Mouse (Mus musculus) thymus, adult 2 months (tissue): Measurements from ENCODE around the gene Zfp62. TPM values are rescaled to one million over a fixed set of nuclear protein-coding genes. Genes with fewer than 3 reads are reported as not detected.

ENCODE experiments used
- DNase-seq: peaks from one replicate; pipeline ENCODE4 v3.0.0; 2021
- H3K27ac ChIP-seq: fragments of 200-500 bp; 2 replicates; pipeline ENCODE4 v1.5.1; 2012; ENCODE audit warnings: low read length, control low read depth; ENCODE audit not compliant: control insufficient read depth, insufficient read depth
- H3K27me3 ChIP-seq: fragments of 200-500 bp; 2 replicates; pipeline ENCODE4 v1.6.1; 2012; ENCODE audit warnings: mild to moderate bottlenecking, low read length, moderate library complexity, mixed read lengths; ENCODE audit not compliant: control insufficient read depth, insufficient read depth
- H3K36me3 ChIP-seq: fragments of 200-500 bp; 2 replicates; pipeline ENCODE4 v1.6.1; 2012; ENCODE audit warnings: mild to moderate bottlenecking, low read length, moderate library complexity; ENCODE audit not compliant: control insufficient read depth, insufficient read depth
- H3K4me1 ChIP-seq: fragments of 200-500 bp; replicated peaks from 2 replicates; pipeline ENCODE4 v1.6.1; 2012; ENCODE audit warnings: low read length; ENCODE audit not compliant: control insufficient read depth, insufficient read depth
- H3K4me3 ChIP-seq: fragments of 200-500 bp; 2 replicates; pipeline ENCODE4 v1.5.1; 2012; ENCODE audit warnings: mild to moderate bottlenecking, low read length, control low read depth, moderate library complexity; ENCODE audit not compliant: control insufficient read depth, insufficient read depth
- CTCF ChIP-seq: fragments of 200-500 bp; IDR thresholded peaks from 2 replicates; pipeline ENCODE4 v1.5.1; 2012; ENCODE audit warnings: mild to moderate bottlenecking, control low read depth, low read length, moderate library complexity, borderline replicate concordance; ENCODE audit not compliant: control insufficient read depth, poor library complexity, insufficient read depth; ENCODE audit errors: extremely low read depth
- POLR2A ChIP-seq: fragments of 200-500 bp; IDR thresholded peaks from 2 replicates; pipeline ENCODE4 v1.6.1; 2012; ENCODE audit warnings: mild to moderate bottlenecking, low read length, control low read depth, moderate library complexity; ENCODE audit not compliant: control insufficient read depth, poor library complexity, insufficient read depth; ENCODE audit errors: extremely low read depth
- WGBS: fragments of 180-500 bp; shearing (Covaris S2); methylation state at CpG from one replicate; pipeline ENCODE4 v1.1.7; 2018; 5-methylcytosine and 5-hydroxymethylcytosine counted together
- polyA plus RNA-seq: library from polyadenylated mRNA; depleted of rRNA; stranded (reverse); fragments of >200 nt; gene quantifications from 2 replicates; pipeline ENCODE4 v1.2.3, GENCODE M21; 2012; rRNA removed

Gene Zfp62
- polyA plus RNA-seq, 1 experiment: 6.0 TPM

GRCm38 (mm10) chr11:49264622-49265021 lies 61.5 kb downstream of the Zfp62 start:
- no peak for DNase-seq
- 76% methylated on average over 11 of the region's 11 CpGs for WGBS
- Histone ChIP-seq H3K27me3 (no peaks in the 10 kb centered on the region), H3K27ac (no peak overlapping the region), H3K4me3 (no peak overlapping the region), H3K4me1 (peaks cover 20% of the 10 kb centered on the region), H3K36me3 (peaks cover 33% of the 10 kb centered on the region)
- TF ChIP-seq CTCF (no peak), POLR2A (no peak)

GRCm38 (mm10) chr11:49265101-49265500 lies 62.0 kb downstream of the Zfp62 start:
- peaks cover 33% of the 10 kb centered on the region for H3K36me3 ChIP-seq
- no peak for DNase-seq
- no peaks in the 10 kb centered on the region for H3K27me3 ChIP-seq
- H3K27ac ChIP-seq: no peak overlapping the region
- H3K4me1 ChIP-seq: peaks cover 19% of the 10 kb centered on the region
- WGBS: 89% methylated on average over 8 of the region's 8 CpGs
- no peak for TF ChIP-seq POLR2A
- no peak for TF ChIP-seq CTCF
- H3K4me3 ChIP-seq: no peak overlapping the region

- Histone ChIP-seq H3K36me3 (peaks cover 17% of the 10 kb centered on the region), H3K27me3 (no peaks in the 10 kb centered on the region), H3K27ac (no peak overlapping the region), H3K4me3 (no peak overlapping the region), H3K4me1 (peaks cover 12% of the 10 kb centered on the region)
- no peak for DNase-seq
- WGBS: 91% methylated on average over 6 of the region's 6 CpGs
- no peak for TF ChIP-seq POLR2A
Observed at GRCm38 (mm10) chr11:49266671-49267070, 63.6 kb downstream of the Zfp62 start.

DNA sequence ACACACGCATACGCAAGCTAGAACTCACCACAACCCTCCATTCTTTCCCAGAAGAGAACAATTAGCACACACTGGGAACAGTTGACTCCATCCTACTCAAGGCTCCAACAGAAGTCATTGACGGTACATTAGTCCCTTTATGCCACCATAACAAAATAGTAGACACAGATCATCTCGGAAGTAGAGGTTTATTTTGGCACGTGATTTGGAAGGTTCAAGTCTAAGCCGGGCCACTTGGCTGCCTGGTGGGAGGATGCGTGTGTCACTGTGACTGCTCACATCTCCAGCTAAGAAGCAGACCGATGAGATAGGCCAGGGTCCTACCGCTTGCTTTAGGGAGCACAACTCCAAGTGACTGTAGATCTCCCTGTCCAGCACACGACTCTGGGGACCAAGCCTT lies 64.2 kb downstream of the Zfp62 start:
- no peak overlapping the region for H3K27ac ChIP-seq
- H3K27me3 ChIP-seq: no peaks in the 10 kb centered on the region
- DNase-seq: no peak
- TF ChIP-seq CTCF (no peak), POLR2A (no peak)
- H3K4me1 ChIP-seq: peaks cover 10% of the 10 kb centered on the region
- H3K4me3 ChIP-seq: no peak overlapping the region
- 94% methylated on average over 10 of the region's 10 CpGs for WGBS
- peaks cover 10% of the 10 kb centered on the region for H3K36me3 ChIP-seq

GRCm38 (mm10) chr11:49267970-49268579 lies 65.0 kb downstream of the Zfp62 start:
- 94% methylated on average over 15 of the region's 15 CpGs for WGBS
- peaks cover 3% of the 10 kb centered on the region; the same call in 1 of the 2 replicates for H3K36me3 ChIP-seq

More at GRCm38 (mm10) chr11:49267970-49268579, 65.0 kb downstream of the Zfp62 start:
- DNase-seq: no peak
- H3K4me3 ChIP-seq: no peak overlapping the region
- H3K27ac ChIP-seq: no peak overlapping the region
- no peaks in the 10 kb centered on the region for H3K27me3 ChIP-seq
- peaks cover 8% of the 10 kb centered on the region for H3K4me1 ChIP-seq
- TF ChIP-seq CTCF (no peak), POLR2A (no peak)

Other genes with a start within 250 kb of the Zfp62 start
- gene Olfr56, start 224.4 kb upstream of the Zfp62 start, polyA plus RNA-seq: 0.46 and 0.75 TPM in 2 replicates
- 6.8 and 8.0 TPM in 2 replicates for gene 9930111J21Rik1, start 223.9 kb upstream of the Zfp62 start, polyA plus RNA-seq
- gene Gm12185, start 211.1 kb upstream of the Zfp62 start, polyA plus RNA-seq: 0.31 and 0.73 TPM in 2 replicates
- gene Tgtp1, start 209.1 kb upstream of the Zfp62 start, polyA plus RNA-seq: 8.2 and 10.6 TPM in 2 replicates
- 4.0 and 4.1 TPM in 2 replicates for gene 9930111J21Rik2, start 152.1 kb upstream of the Zfp62 start, polyA plus RNA-seq
- gene Tgtp2, start 139.1 kb upstream of the Zfp62 start, polyA plus RNA-seq: 26.0 and 29.1 TPM in 2 replicates
- 37.5 and 45.3 TPM in 2 replicates for gene Ifi47, start 126.7 kb upstream of the Zfp62 start, polyA plus RNA-seq
- gene Olfr1396, start 88.4 kb upstream of the Zfp62 start, polyA plus RNA-seq: 0.19 TPM in 1 of 2 replicates, not detected in the other
- gene Olfr1395, start 61.0 kb upstream of the Zfp62 start, polyA plus RNA-seq: not detected in 2 replicates
- not detected in 2 replicates for gene Olfr1394, start 48.9 kb upstream of the Zfp62 start, polyA plus RNA-seq
- gene Btnl9, start 16.1 kb upstream of the Zfp62 start, polyA plus RNA-seq: 2.6 and 3.0 TPM in 2 replicates
- gene Mgat1, start 40.9 kb downstream of the Zfp62 start, polyA plus RNA-seq: 336 and 378 TPM in 2 replicates
- 0.40 and 0.41 TPM in 2 replicates for gene Olfr1393, start 75.0 kb downstream of the Zfp62 start, polyA plus RNA-seq
- gene Olfr1392, start 82.0 kb downstream of the Zfp62 start, polyA plus RNA-seq: 0.13 and 0.15 TPM in 2 replicates
- not detected in 2 replicates for gene Olfr10, start 101.4 kb downstream of the Zfp62 start, polyA plus RNA-seq
- not detected in 2 replicates for gene Olfr1391, start 119.5 kb downstream of the Zfp62 start, polyA plus RNA-seq
- gene Olfr1390, start 131.9 kb downstream of the Zfp62 start, polyA plus RNA-seq: not detected in 2 replicates
- not detected in 2 replicates for gene Olfr1389, start 219.8 kb downstream of the Zfp62 start, polyA plus RNA-seq
- 0.14 and 0.22 TPM in 2 replicates for gene Olfr1388, start 233.3 kb downstream of the Zfp62 start, polyA plus RNA-seq